Mouse (Mus musculus): Measurements from ENCODE around the gene Tjp1.

GRCm38 (mm10) chr7:65401622-65402021, 126.0 kb downstream of the Tjp1 start:
- TF ChIP-seq CTCF (IDR thresholded peaks at IDR 0.05) (no peak), EP300 (IDR thresholded peaks at IDR 0.05) (no peak)
